Mouse (Mus musculus): ENCODE data around the gene Slu7. TPM values are rescaled to one million over a fixed set of nuclear protein-coding genes. Genes with fewer than 3 reads are reported as not detected.

The Slu7 gene
- polyA plus RNA-seq, 1 experiment from 2014 or later = 42.1 TPM

GRCm38 (mm10) chr11:43485855-43486254, 52.3 kb downstream of the Slu7 start:
- Histone ChIP-seq H3K4me2 (no peak overlapping the region), H3K9ac (no peak overlapping the region), H3K27ac (ENCODE audit: poor library complexity, severe bottlenecking) (no peak overlapping the region), H3K4me1 (replicated peaks) (peaks cover 35% of the 10 kb centered on the region), H3K27me3 (replicated peaks) (no peaks in the 10 kb centered on the region), H3K36me3 (no peaks in the 10 kb centered on the region), H3K4me3 (no peak overlapping the region), H3K9me3 (replicated peaks) (no peaks in the 10 kb centered on the region)
- ATAC-seq (ENCODE audit: insufficient number of reproducible peaks, low FRiP score) = no peak
- WGBS = 83% methylated on average over 9 of the region's 9 CpGs

- H3K27ac ChIP-seq (ENCODE audit: poor library complexity, severe bottlenecking) = no peak overlapping the region
- no peaks in the 10 kb centered on the region for H3K36me3 ChIP-seq
- no peak overlapping the region for H3K4me2 ChIP-seq
- no peak overlapping the region for H3K9ac ChIP-seq
- H3K27me3 ChIP-seq (replicated peaks) = no peaks in the 10 kb centered on the region
- H3K9me3 ChIP-seq (replicated peaks) = no peaks in the 10 kb centered on the region
- ATAC-seq (ENCODE audit: insufficient number of reproducible peaks, low FRiP score) = no peak
- H3K4me1 ChIP-seq (replicated peaks) = 0 out of 2 replicates have a peak, but pooled peaks cover 14% of the 10 kb centered on the region
- 34% methylated on average over 7 of the region's 7 CpGs for WGBS
- no peak overlapping the region for H3K4me3 ChIP-seq
Measured at GRCm38 (mm10) chr11:43492663-43493062, 59.1 kb downstream of the Slu7 start.

- 0 out of 2 replicates have a peak, but pooled peaks cover 14% of the 10 kb centered on the region for H3K4me1 ChIP-seq (replicated peaks)
- ATAC-seq (ENCODE audit: insufficient number of reproducible peaks, low FRiP score) = peak; percentile 61; the same call in 1 of the 2 replicates
- H3K27ac ChIP-seq (ENCODE audit: poor library complexity, severe bottlenecking) = no peak overlapping the region
- H3K27me3 ChIP-seq (replicated peaks) = no peaks in the 10 kb centered on the region
- WGBS = 17% methylated on average over 6 of the region's 6 CpGs
- H3K4me3 ChIP-seq = no peak overlapping the region
- H3K9ac ChIP-seq = no peak overlapping the region
- H3K4me2 ChIP-seq = no peak overlapping the region
- peaks cover 5% of the 10 kb centered on the region; the same call in 1 of the 2 replicates for H3K9me3 ChIP-seq (replicated peaks)
- H3K36me3 ChIP-seq = no peaks in the 10 kb centered on the region
Measured at GRCm38 (mm10) chr11:43493815-43494409, 60.4 kb downstream of the Slu7 start.

DNA sequence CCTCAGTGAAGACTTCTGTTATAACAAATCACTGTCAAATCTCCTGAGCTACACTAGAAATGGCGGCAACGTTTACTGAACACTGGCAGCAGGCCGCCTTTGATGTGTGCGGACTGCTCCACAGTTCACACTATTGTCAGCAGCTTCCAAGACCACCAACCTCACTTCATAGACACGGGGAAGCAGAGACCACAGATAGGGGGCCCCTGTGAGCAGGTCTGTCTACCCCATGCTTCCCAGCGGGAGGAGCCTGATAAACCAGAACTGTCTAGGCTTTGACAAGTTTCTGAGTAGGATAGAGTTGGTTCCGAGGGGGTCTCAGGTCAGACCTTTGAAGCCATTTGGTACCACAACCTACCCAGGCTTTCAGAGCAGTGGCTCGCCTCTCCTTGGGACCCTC, 61.5 kb downstream of the Slu7 start:
- H3K4me3 ChIP-seq = no peak overlapping the region
- 0 out of 2 replicates have a peak, but pooled peaks cover 11% of the 10 kb centered on the region for H3K4me1 ChIP-seq (replicated peaks)
- no peak overlapping the region for H3K27ac ChIP-seq (ENCODE audit: poor library complexity, severe bottlenecking)
- 40% methylated on average over 8 of the region's 8 CpGs for WGBS
- peaks cover 5% of the 10 kb centered on the region; the same call in 1 of the 2 replicates for H3K9me3 ChIP-seq (replicated peaks)
- no peaks in the 10 kb centered on the region for H3K27me3 ChIP-seq (replicated peaks)
- H3K36me3 ChIP-seq = no peaks in the 10 kb centered on the region
- no peak overlapping the region for H3K9ac ChIP-seq
- H3K4me2 ChIP-seq = no peak overlapping the region
- peak; percentile 18; the same call in 1 of the 2 replicates for ATAC-seq (ENCODE audit: insufficient number of reproducible peaks, low FRiP score)

DNA sequence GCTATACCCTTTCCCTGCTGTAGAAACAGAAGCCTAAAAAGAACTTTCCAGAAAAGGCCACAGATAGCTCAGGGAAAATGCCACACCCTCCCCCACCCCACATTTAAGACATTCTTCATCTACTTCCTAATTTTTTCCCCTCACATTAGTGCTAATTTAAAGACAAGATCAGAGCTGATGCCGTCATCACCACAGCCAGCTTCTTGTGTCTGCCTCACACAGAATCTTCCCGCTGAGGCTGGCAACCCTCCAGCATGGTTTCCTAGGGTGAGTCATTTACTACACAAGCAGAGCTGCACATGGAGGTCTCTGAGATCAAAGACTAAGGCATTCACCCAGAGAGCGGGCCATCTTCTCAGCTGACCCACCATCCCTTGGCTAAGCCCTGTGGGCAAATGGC, 62.0 kb downstream of the Slu7 start:
- H3K27ac ChIP-seq (ENCODE audit: poor library complexity, severe bottlenecking) = no peak overlapping the region
- H3K4me1 ChIP-seq (replicated peaks) = 0 out of 2 replicates have a peak, but pooled peaks cover 11% of the 10 kb centered on the region
- no peaks in the 10 kb centered on the region for H3K36me3 ChIP-seq
- H3K9ac ChIP-seq = no peak overlapping the region
- H3K27me3 ChIP-seq (replicated peaks) = no peaks in the 10 kb centered on the region
- no peak for ATAC-seq (ENCODE audit: insufficient number of reproducible peaks, low FRiP score)
- no peak overlapping the region for H3K4me3 ChIP-seq
- WGBS = 21% methylated on average over 3 of the region's 3 CpGs
- H3K4me2 ChIP-seq = no peak overlapping the region
- peaks cover 5% of the 10 kb centered on the region; the same call in 1 of the 2 replicates for H3K9me3 ChIP-seq (replicated peaks)

Other genes starting within 250 kb of the Slu7 start
- 117 and 121 TPM in 2 replicates for gene Pttg1, start 7.5 kb upstream of the Slu7 start, polyA plus RNA-seq (2016; fragmentation: Nextera tagmentation; extraction: Ambion mirVana)
- 2.0 TPM in 2 replicates for gene C1qtnf2, start 40.5 kb downstream of the Slu7 start, polyA plus RNA-seq (2016; fragmentation: Nextera tagmentation; extraction: Ambion mirVana)
- 18.9 and 22.9 TPM in 2 replicates for gene Ccnjl, start 95.0 kb downstream of the Slu7 start, polyA plus RNA-seq (2016; fragmentation: Nextera tagmentation; extraction: Ambion mirVana)
- 4.6 and 5.6 TPM in 2 replicates for gene 4933415A04Rik, start 153.3 kb downstream of the Slu7 start, polyA plus RNA-seq (2016; fragmentation: Nextera tagmentation; extraction: Ambion mirVana)
- not detected in 2 replicates for gene Fabp6, start 167.8 kb downstream of the Slu7 start, polyA plus RNA-seq (2016; fragmentation: Nextera tagmentation; extraction: Ambion mirVana)
- 31.4 and 31.9 TPM in 2 replicates for gene Pwwp2a, start 248.3 kb downstream of the Slu7 start, polyA plus RNA-seq (2016; fragmentation: Nextera tagmentation; extraction: Ambion mirVana)

Measured in heart, embryonic 12.5 days (tissue).